Mouse (Mus musculus): ENCODE data around the gene Tipin. TPM values are rescaled to one million over a fixed set of nuclear protein-coding genes. Genes with fewer than 3 reads are reported as not detected.

The Tipin gene
- polyA plus RNA-seq (2015; fragmentation: Nextera tagmentation; extraction: Ambion mirVana) = 171 and 185 TPM in 2 replicates

DNA sequence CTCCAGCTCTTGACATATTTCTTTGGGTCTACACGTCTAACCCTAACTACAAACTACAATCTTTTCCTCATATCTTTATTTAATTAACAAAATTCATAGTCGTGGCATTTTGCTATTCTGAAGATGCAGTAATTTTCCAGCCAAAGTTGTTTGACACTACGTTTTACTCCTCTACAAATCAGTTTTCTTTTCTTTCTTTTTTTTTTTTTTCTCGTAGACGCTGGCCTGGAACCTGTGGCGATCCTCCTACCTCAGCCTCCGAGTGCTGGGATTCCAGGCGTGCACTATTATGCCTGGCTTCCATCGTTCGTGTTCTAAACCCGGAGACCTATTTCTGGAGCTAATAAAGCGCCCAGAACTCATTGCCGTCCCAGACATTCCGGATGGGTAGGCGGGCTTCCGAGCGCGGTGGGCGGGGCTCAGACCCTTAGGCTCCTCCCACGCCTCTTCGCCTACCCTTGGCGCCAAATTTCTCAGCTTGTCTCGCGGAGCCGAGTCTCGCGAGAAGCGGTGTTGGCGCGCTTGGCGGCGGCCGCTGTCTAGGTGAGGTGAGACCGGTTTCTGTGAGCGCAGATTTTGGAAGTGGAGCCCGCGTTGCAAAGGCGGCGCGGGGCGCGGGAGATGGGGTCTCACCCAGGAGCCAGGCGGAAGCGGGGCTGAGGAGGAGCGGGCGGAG lies at the start of gene Tipin:
Gene Tipin, plus strand, starts transcription at position 477 of the 676 bp plus-strand sequence.
- H3K36me3 ChIP-seq = no peaks in the 10 kb centered on the region; the same call in 1 of the 2 replicates
- peak; percentile 94 for ATAC-seq (ENCODE audit: insufficient number of reproducible peaks, low FRiP score, low TSS enrichment, low read depth)
- WGBS = 2% methylated on average over 46 of the region's 46 CpGs

DNA sequence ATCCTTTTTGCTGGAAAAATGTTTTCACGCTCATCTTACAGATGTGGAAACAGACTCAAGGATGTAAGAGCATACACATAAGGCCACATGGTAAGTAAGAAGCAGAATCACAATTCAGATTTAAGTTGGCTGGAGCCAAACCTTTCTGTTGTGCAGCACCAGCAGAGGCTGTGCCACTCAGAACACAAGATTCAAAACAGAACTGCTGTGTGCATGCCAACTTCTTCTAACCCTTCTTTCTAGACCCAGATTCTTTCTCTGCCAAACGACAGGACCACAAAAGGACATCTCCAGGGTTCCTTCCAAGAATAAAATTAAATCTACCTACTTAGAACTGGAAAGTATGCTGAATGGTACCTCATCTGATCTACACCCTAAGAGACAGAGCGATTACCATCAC lies 49.7 kb upstream of the Tipin start:
- Histone ChIP-seq H3K36me3 (no peaks in the 10 kb centered on the region), H3K9ac (0 out of 2 replicates have a peak overlapping the region, but pooled peaks have one; percentile 9), H3K27me3 (no peaks in the 10 kb centered on the region), H3K4me3 (replicated peaks) (no peak overlapping the region), H3K4me1 (peaks cover 49% of the 10 kb centered on the region), H3K27ac (replicated peaks) (peak overlapping the region; percentile 90), H3K4me2 (replicated peaks) (peak overlapping the region; percentile 19), H3K9me3 (replicated peaks) (no peaks in the 10 kb centered on the region)
- WGBS = 44% methylated on average over 3 of the region's 3 CpGs
- peak; percentile 40; the same call in 1 of the 2 replicates for ATAC-seq (ENCODE audit: insufficient number of reproducible peaks, low FRiP score, low TSS enrichment, low read depth)

More for the DNA sequence above, at the start of gene Tipin:
- H3K4me2 ChIP-seq (replicated peaks) = peak within 1 kb of the TSS; percentile 58
- H3K9ac ChIP-seq = peak within 1 kb of the TSS; percentile 88
- H3K4me1 ChIP-seq = peaks cover 8% of the 10 kb centered on the region
- no peaks in the 10 kb centered on the region for H3K9me3 ChIP-seq (replicated peaks)
- H3K27me3 ChIP-seq = no peaks in the 10 kb centered on the region
- peak within 1 kb of the TSS; percentile 95 for H3K27ac ChIP-seq (replicated peaks)
- H3K4me3 ChIP-seq (replicated peaks) = peak within 1 kb of the TSS; percentile 89

DNA sequence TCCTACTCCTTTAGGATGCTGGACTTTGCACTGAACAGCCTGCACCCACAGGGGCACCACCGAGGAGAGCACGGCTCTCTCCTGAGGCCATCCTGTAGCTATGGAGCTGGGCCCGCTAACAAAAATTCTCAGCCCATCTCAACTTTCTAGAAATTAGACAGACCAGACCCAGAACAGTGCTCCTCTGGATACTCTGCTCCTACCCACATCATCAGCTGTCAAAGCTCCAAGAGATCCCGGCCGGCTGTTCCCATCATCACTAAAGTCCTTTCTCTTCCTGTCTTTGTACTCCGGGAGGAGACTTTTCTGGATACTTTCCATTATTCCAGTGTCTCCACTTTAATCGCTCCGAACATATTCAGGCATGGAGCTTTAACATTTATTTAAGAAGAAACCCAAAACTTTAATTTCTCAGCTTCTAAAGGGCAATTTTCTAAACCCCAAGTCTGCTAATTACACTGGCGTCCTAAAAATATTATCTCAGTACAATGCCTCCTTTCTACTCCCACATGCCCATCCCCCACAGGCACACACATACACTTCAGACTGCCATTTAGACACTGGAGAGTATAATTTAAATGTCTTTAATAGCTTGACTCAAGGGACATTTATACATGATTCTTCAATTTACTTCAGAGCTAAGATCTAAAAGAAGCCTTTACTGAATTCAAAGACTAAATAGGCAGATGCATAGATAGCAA lies 49.0 kb upstream of the Tipin start:
- Histone ChIP-seq H3K36me3 (no peaks in the 10 kb centered on the region), H3K9ac (no peak overlapping the region), H3K4me1 (peaks cover 49% of the 10 kb centered on the region), H3K27me3 (no peaks in the 10 kb centered on the region), H3K27ac (replicated peaks) (peak overlapping the region; percentile 90), H3K4me2 (replicated peaks) (0 out of 2 replicates have a peak overlapping the region, but pooled peaks have one; percentile 19), H3K4me3 (replicated peaks) (no peak overlapping the region), H3K9me3 (replicated peaks) (no peaks in the 10 kb centered on the region)
- no peak for ATAC-seq (ENCODE audit: insufficient number of reproducible peaks, low FRiP score, low TSS enrichment, low read depth)
- WGBS = 35% methylated on average over 9 of the region's 9 CpGs

DNA sequence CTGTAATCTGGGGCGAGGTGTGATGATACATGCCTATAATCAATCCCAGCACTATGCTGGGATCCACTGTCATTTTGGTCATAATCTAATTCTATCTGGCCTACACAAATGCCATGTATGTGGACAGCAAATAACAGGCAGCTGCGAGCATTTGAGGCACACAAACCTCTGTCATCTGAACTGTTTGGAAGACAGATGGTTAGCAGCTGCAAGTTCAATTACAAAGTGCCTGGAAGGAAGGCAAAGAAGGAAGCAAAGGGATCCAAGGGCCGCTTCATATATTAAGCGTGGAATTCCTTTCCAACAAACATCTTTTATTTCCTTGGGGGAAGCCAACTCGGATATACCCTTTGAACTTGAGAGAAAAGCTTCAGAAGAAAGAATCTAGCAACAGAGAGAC lies 47.7 kb upstream of the Tipin start:
- peak; percentile 76 for ATAC-seq (ENCODE audit: insufficient number of reproducible peaks, low FRiP score, low TSS enrichment, low read depth)
- H3K4me3 ChIP-seq (replicated peaks) = no peak overlapping the region
- H3K27me3 ChIP-seq = no peaks in the 10 kb centered on the region
- H3K9ac ChIP-seq = no peak overlapping the region
- peaks cover 49% of the 10 kb centered on the region for H3K4me1 ChIP-seq
- H3K27ac ChIP-seq (replicated peaks) = peak overlapping the region; percentile 89
- 0 out of 2 replicates have a peak overlapping the region, but pooled peaks have one; percentile 17 for H3K4me2 ChIP-seq (replicated peaks)
- 18% methylated on average over 5 of the region's 5 CpGs for WGBS
- H3K36me3 ChIP-seq = no peaks in the 10 kb centered on the region
- H3K9me3 ChIP-seq (replicated peaks) = no peaks in the 10 kb centered on the region

DNA sequence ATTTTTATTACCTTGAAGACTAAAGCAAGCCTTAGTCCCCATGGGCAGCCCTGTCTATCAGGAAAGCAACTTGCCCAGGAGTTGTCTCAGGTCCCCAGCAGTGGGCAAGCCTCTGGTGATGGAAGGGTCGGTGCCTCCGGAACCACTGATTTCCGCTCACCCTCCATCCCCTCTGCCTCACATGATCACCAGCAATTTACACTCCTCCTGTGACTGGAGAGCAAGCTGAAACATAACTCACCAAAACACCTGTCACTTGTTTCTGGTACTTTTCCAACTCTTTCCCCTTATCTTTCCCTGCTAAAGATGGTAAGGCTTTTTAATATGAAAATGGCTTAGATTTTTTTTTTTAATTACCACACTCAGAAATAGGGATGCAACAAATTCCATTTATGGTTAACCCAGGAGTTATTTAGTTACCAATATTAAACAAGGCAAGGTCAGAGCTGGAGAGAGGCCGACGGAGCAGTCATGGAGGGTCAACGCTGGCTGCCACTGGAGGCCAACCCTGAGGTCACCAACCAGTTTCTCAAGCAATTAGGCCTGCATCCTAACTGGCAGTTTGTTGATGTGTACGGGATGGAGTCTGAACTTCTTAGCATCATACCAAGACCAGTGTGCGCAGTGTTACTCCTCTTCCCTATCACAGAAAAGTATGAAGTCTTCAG lies 46.5 kb upstream of the Tipin start, which contains the start of gene Uchl4:
Gene Uchl4, plus strand, starts transcription at position 434 of the 668 bp plus-strand sequence.
- ATAC-seq (ENCODE audit: insufficient number of reproducible peaks, low FRiP score, low TSS enrichment, low read depth) = no peak
- no peaks in the 10 kb centered on the region for H3K36me3 ChIP-seq
- H3K27ac ChIP-seq (replicated peaks) = peak within 1 kb of the TSS; percentile 89
- no peaks in the 10 kb centered on the region for H3K27me3 ChIP-seq
- 78% methylated on average over 8 of the region's 8 CpGs for WGBS
- H3K9ac ChIP-seq = no peak within 1 kb of the TSS
- H3K9me3 ChIP-seq (replicated peaks) = no peaks in the 10 kb centered on the region
- H3K4me2 ChIP-seq (replicated peaks) = 0 out of 2 replicates have a peak within 1 kb of the TSS, but pooled peaks have one; percentile 17
- no peak within 1 kb of the TSS for H3K4me3 ChIP-seq (replicated peaks)
- peaks cover 46% of the 10 kb centered on the region for H3K4me1 ChIP-seq

DNA sequence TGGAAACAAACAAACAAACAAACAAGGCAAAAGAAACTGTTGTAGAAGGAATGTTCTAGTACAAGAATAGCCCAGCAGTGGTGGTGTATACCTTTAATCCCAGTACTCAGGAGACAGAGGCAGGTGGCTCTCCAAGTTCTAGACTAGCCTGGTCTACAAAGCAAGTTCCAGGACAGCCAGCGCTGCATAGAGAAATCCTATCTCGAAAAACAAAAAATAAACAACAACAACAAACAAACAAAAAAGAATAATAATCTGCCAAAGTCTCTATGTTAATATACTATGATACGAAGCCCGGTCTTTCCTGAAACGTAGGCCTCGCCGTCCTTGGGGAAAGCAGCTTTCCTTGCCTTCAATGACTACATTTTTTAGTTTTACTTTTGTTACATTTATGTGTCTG lies 45.3 kb upstream of the Tipin start:
- 94% methylated on average over 7 of the region's 7 CpGs for WGBS
- Histone ChIP-seq H3K4me1 (peaks cover 40% of the 10 kb centered on the region), H3K27me3 (no peaks in the 10 kb centered on the region), H3K9ac (no peak overlapping the region), H3K4me3 (replicated peaks) (no peak overlapping the region), H3K4me2 (replicated peaks) (no peak overlapping the region), H3K36me3 (no peaks in the 10 kb centered on the region), H3K9me3 (replicated peaks) (no peaks in the 10 kb centered on the region), H3K27ac (replicated peaks) (no peak overlapping the region)
- no peak for ATAC-seq (ENCODE audit: insufficient number of reproducible peaks, low FRiP score, low TSS enrichment, low read depth)

DNA sequence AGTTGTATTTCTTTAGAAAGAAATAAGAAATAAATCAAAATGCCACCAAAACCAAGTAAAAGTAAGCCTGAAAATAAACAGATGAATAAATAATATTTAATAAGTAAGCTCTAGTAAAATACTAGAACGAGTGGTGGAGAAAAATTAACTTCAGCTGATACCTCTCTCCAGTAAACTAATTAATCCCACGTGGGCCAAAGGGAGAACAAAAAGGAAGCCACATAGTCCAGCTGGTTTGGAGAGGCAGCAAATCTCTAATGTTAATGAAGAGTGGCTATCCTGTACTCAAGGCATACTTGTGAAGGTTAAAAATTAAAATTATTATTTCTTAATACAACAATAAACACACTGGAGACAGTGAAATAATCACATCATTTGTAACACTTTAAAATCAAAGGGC lies 41.3 kb upstream of the Tipin start:
- H3K4me3 ChIP-seq (replicated peaks) = no peak overlapping the region
- no peak overlapping the region for H3K4me2 ChIP-seq (replicated peaks)
- 25% methylated on average over 2 of the region's 2 CpGs for WGBS

DNA sequence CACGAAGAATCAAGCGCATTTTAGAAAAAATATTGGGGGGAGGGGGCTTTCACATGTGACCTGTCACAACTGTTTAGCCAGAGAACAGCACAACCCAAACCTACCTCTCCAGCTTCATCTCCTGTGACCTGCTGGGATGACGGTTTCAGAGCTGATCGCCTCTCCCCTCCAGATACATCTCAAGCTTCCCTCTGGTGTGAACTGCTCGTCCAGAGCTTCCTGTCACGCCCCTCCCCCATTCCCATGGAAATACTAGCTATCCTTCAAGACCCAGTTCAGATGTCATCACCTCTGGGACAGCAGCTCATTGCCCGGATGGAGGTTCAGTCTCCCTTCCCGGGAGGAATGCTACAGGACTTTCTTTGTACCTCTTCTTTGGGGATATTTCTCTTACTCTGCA lies 40.7 kb upstream of the Tipin start:
- H3K27ac ChIP-seq (replicated peaks) = 0 out of 2 replicates have a peak overlapping the region, but pooled peaks have one; percentile 9
- no peak overlapping the region for H3K4me2 ChIP-seq (replicated peaks)
- H3K27me3 ChIP-seq = no peaks in the 10 kb centered on the region

More for the DNA sequence above, 41.3 kb upstream of the Tipin start:
- H3K9ac ChIP-seq = no peak overlapping the region
- ATAC-seq (ENCODE audit: insufficient number of reproducible peaks, low FRiP score, low TSS enrichment, low read depth) = no peak
- no peaks in the 10 kb centered on the region for H3K27me3 ChIP-seq
- no peaks in the 10 kb centered on the region for H3K36me3 ChIP-seq
- H3K4me1 ChIP-seq = 0 out of 2 replicates have a peak, but pooled peaks cover 5% of the 10 kb centered on the region
- no peaks in the 10 kb centered on the region for H3K9me3 ChIP-seq (replicated peaks)
- no peak overlapping the region for H3K27ac ChIP-seq (replicated peaks)

DNA sequence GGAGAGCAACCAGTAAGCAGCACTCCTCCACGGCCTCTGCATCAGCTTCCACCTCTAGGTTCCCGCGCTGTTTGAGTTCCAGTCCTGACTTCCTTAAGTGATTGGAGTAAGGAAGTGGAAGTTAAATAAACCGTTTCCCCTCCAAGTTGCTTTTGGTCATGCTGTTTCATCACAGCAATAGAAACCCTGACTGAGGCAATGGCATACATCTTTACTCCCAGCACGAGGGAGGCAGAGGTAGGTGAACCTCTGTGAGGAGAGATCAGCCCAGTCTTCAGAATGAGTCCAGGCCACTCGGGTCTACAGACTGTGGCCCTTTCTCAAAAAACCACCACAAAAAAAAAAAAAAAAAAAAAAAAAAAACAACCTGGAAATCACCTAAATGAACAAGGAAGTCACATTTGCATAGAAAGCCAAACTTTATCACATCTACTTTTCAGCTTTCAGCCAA lies 39.0 kb upstream of the Tipin start:
- H3K27me3 ChIP-seq = no peaks in the 10 kb centered on the region
- H3K36me3 ChIP-seq = no peaks in the 10 kb centered on the region
- H3K9ac ChIP-seq = no peak overlapping the region
- H3K4me2 ChIP-seq (replicated peaks) = no peak overlapping the region
- 0 out of 2 replicates have a peak, but pooled peaks cover 5% of the 10 kb centered on the region for H3K4me1 ChIP-seq
- no peak for ATAC-seq (ENCODE audit: insufficient number of reproducible peaks, low FRiP score, low TSS enrichment, low read depth)
- WGBS = 74% methylated on average over 6 of the region's 6 CpGs
- H3K27ac ChIP-seq (replicated peaks) = no peak overlapping the region
- H3K4me3 ChIP-seq (replicated peaks) = no peak overlapping the region
- H3K9me3 ChIP-seq (replicated peaks) = no peaks in the 10 kb centered on the region

More for the DNA sequence above, 40.7 kb upstream of the Tipin start:
- Histone ChIP-seq H3K4me3 (replicated peaks) (no peak overlapping the region), H3K36me3 (no peaks in the 10 kb centered on the region), H3K9ac (no peak overlapping the region), H3K4me1 (0 out of 2 replicates have a peak, but pooled peaks cover 5% of the 10 kb centered on the region), H3K9me3 (replicated peaks) (no peaks in the 10 kb centered on the region)
- no peak for ATAC-seq (ENCODE audit: insufficient number of reproducible peaks, low FRiP score, low TSS enrichment, low read depth)
- 30% methylated on average over 8 of the region's 8 CpGs for WGBS

DNA sequence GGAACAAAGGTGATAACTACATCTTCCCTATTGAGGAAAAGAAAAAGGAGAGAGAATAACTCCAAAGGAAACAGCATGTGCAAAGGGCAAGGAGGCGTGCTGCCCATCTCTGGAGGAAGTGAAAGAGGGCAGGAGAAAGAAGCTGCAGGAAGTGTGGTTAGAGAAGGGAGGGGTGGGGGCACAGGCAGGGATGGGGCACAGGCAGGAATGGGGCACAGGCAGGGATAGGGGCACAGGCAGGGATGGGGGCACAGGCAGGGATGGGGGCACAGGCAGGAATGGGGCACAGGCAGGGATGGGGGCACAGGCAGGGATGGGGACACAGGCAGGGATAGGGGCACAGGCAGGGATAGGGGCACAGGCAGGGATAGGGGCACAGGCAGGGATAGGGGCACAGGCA lies 32.0 kb upstream of the Tipin start:
- no peak overlapping the region for H3K27ac ChIP-seq (replicated peaks)
- no peak overlapping the region for H3K9ac ChIP-seq
- no peaks in the 10 kb centered on the region for H3K27me3 ChIP-seq
- H3K36me3 ChIP-seq = no peaks in the 10 kb centered on the region
- ATAC-seq (ENCODE audit: insufficient number of reproducible peaks, low FRiP score, low TSS enrichment, low read depth) = no peak
- no peaks in the 10 kb centered on the region for H3K9me3 ChIP-seq (replicated peaks)
- 85% methylated on average over 1 of the region's 1 CpGs for WGBS
- peaks cover 20% of the 10 kb centered on the region for H3K4me1 ChIP-seq
- no peak overlapping the region for H3K4me2 ChIP-seq (replicated peaks)
- no peak overlapping the region for H3K4me3 ChIP-seq (replicated peaks)
